Mouse (Mus musculus) ES-Bruce4 (cell line): ENCODE measurements at regions not wholly inside any gene's neighbourhood (a gene's known extent, or its start where the extent isn't known, plus 50 kb on each side); places are given as distances from the start of the nearest gene placed in this dataset.

Experiments used
- CTCF ChIP-seq: IDR thresholded peaks from one replicate; pipeline ENCODE4 v1.8.1; 2011; ENCODE audit warnings: low read depth, low read length
- EP300 ChIP-seq: IDR thresholded peaks from 2 replicates; pipeline ENCODE4 v1.6.1; 2011; ENCODE audit warnings: low read depth, low read length; ENCODE audit not compliant: insufficient read depth

- TF ChIP-seq EP300: no peak
- no peak for TF ChIP-seq CTCF
These were observed 187.6 kb upstream of the Bmper start for GRCm38 (mm10) chr9:23035306-23035705.
